Mouse (Mus musculus) E14TG2a.4 (cell line): Measurements from ENCODE around the gene Ugt1a10.

Experiments used
- CTCF ChIP-seq: conservative IDR thresholded peaks from 2 replicates; pipeline ENCODE4 v1.5.1; 2014; ENCODE audit warnings: low read length
- POU5F1 ChIP-seq: IDR thresholded peaks from 2 replicates; pipeline ENCODE4 v1.6.1; 2014; ENCODE audit warnings: low read length, borderline replicate concordance

DNA sequence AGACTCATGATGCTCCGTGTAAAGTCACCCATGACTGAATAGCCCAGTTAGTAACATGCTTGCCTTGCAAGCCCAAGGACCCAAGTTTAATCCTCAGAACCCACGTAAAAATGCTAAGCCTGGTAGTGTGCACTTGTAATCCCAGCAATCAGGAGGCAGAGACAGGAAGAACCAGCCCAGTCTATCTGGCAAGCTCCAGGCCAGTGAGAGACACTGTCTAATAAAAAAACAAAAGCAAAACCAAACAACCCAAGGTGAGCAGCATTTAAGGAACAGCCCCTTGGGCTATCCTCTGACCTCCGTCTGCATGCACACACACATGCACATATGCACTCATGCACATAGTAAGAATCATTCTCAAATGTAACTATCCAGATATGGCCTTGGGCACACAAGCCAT lies 174.4 kb downstream of the Ugt1a10 start:
- TF ChIP-seq CTCF (no peak), POU5F1 (no peak)
